Mouse (Mus musculus) small intestine, adult 2 months (tissue): ENCODE measurements at regions not wholly inside any gene's neighbourhood (a gene's known extent, or its start where the extent isn't known, plus 50 kb on each side); places are given as distances from the start of the nearest gene placed in this dataset.

Source experiments
- CTCF ChIP-seq: fragments of 200-500 bp; IDR thresholded peaks from 2 replicates; pipeline ENCODE4 v1.5.1; 2012; ENCODE audit warnings: low read depth, mild to moderate bottlenecking, control low read depth, inconsistent platforms, low read length, moderate library complexity, mixed read lengths; ENCODE audit not compliant: insufficient replicate concordance, insufficient read length; ENCODE audit errors: extremely low read depth
- POLR2A ChIP-seq: fragments of 200-500 bp; IDR thresholded peaks from 2 replicates; pipeline ENCODE4 v1.6.1; 2012; ENCODE audit warnings: low read depth, mild to moderate bottlenecking, control low read depth, inconsistent platforms, low read length, moderate library complexity

DNA sequence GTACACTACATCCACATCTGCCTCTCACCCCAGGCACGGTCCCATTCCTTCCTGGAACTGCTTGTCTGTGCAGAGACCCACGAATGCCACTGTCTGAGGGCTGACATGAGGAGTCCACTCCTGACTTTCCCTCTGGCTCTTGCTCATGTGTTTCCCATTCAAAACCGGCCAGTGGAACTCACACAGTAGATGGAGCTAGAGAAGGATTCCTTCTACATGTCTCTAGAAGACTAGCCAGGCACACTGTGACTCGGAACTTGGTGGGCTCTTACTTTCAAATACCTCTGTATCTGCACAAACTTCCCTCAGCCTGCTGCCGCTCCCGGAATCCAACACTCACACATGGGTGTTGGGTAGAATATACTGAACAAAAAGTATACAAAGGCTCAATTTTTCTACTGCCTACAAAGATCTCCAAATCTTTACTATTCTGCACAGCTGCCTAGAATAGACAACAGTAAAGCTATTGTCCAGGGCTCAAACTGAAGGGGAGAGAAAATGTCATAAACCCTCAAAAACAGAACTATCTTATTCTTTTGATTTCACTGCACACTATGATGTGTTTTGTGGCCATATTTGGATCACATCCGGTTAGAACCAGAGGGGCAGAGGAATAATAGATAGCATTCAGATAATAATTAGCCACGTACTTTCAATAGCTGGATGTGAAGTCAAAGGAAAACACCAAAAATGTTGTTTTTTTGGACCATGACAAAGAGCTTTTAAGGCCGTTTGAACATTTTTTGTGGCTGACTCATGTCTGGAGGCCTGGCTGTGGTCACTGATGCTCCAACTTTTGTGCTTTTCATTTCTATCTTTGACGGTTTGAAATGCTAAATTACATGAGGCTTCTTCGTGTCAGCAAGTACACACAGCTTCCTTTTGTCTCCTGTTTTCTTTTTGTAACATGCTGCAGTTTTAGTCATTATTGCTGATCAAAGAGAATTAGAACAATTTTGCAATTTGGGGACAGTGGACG, 164.3 kb upstream of the Foxd3 start:
- TF ChIP-seq CTCF, result no peak
- no peak for TF ChIP-seq POLR2A
